Mouse (Mus musculus) erythroblast, embryonic 14.5 days (primary cell): ENCODE data around the gene Ptgdr2.

ENCODE experiments used
- GATA1 ChIP-seq: IDR thresholded peaks from 2 replicates; pipeline ENCODE4 v1.6.1; 2012; ENCODE audit warnings: low read length, inconsistent platforms, mixed read lengths
- TAL1 ChIP-seq: IDR thresholded peaks from 3 replicates; pipeline ENCODE4 v1.6.1; 2012; ENCODE audit warnings: low read length, inconsistent platforms, mixed read lengths

GRCm38 (mm10) chr19:10905728-10906000 is 31.3 kb upstream of the Ptgdr2 start:
- TF ChIP-seq GATA1 (no peak), TAL1 (no peak)
